Mouse (Mus musculus) liver, embryonic 16.5 days (tissue): ENCODE results near the gene Ngrn. TPM values are rescaled to one million over a fixed set of nuclear protein-coding genes. Genes with fewer than 3 reads are reported as not detected.

Experiments used
- ATAC-seq: fragments of 200-750 bp; cut with Nextera tagmentation; 2 replicates; pipeline ENCODE4 v1.8.0; 2017; ENCODE audit warnings: low read depth, mild to moderate bottlenecking, moderate number of reproducible peaks, moderate library complexity
- H3K27ac ChIP-seq: fragments of 300-500 bp; sonication (generic); 2 replicates; pipeline ENCODE4 v1.5.1; 2014; ENCODE audit warnings: mild to moderate bottlenecking, low read length
- H3K27me3 ChIP-seq: fragments of 300-500 bp; sonication (generic); 2 replicates; pipeline ENCODE4 v1.6.1; 2014; ENCODE audit warnings: low read depth, low read length, mixed read lengths; ENCODE audit not compliant: control insufficient read depth, insufficient read depth
- H3K36me3 ChIP-seq: fragments of 300-500 bp; sonication (generic); 2 replicates; pipeline ENCODE4 v1.6.1; 2014; ENCODE audit warnings: mild to moderate bottlenecking; ENCODE audit not compliant: control insufficient read depth, insufficient read depth
- H3K4me1 ChIP-seq: fragments of 300-500 bp; sonication (generic); 2 replicates; pipeline ENCODE4 v1.6.1; 2014; ENCODE audit warnings: low read depth, low read length, mixed read lengths; ENCODE audit not compliant: control insufficient read depth
- H3K4me2 ChIP-seq: fragments of 300-500 bp; sonication (generic); 2 replicates; pipeline ENCODE4 v1.6.1; 2014; ENCODE audit warnings: low read depth, low read length, mixed read lengths
- H3K4me3 ChIP-seq: fragments of 300-500 bp; sonication (generic); 2 replicates; pipeline ENCODE4 v1.5.1; 2014; ENCODE audit warnings: low read depth, mild to moderate bottlenecking, low read length
- H3K9ac ChIP-seq: fragments of 300-500 bp; sonication (generic); 2 replicates; pipeline ENCODE4 v1.6.1; 2014; ENCODE audit warnings: low read depth, low read length
- H3K9me3 ChIP-seq: fragments of 300-500 bp; sonication (generic); replicated peaks from 2 replicates; pipeline ENCODE4 v1.6.1; 2016; ENCODE audit warnings: low read length; ENCODE audit not compliant: control insufficient read depth
- WGBS: fragments of 180-500 bp; shearing (Covaris S2); extraction: QIAGEN DNeasy Blood & Tissue Kit; methylation state at CpG from one replicate; pipeline ENCODE4 v1.1.7; 2014; ENCODE audit not compliant: insufficient replicate concordance; 5-methylcytosine and 5-hydroxymethylcytosine counted together
- polyA plus RNA-seq: library from polyadenylated mRNA; unstranded; fragments of >200 nt; fragmentation: Nextera tagmentation; extraction: Ambion mirVana; gene quantifications from 2 replicates; pipeline ENCODE4 v1.2.1, GENCODE M21; 2015

The Ngrn gene
- 26.3 and 27.7 TPM in 2 replicates for polyA plus RNA-seq

DNA sequence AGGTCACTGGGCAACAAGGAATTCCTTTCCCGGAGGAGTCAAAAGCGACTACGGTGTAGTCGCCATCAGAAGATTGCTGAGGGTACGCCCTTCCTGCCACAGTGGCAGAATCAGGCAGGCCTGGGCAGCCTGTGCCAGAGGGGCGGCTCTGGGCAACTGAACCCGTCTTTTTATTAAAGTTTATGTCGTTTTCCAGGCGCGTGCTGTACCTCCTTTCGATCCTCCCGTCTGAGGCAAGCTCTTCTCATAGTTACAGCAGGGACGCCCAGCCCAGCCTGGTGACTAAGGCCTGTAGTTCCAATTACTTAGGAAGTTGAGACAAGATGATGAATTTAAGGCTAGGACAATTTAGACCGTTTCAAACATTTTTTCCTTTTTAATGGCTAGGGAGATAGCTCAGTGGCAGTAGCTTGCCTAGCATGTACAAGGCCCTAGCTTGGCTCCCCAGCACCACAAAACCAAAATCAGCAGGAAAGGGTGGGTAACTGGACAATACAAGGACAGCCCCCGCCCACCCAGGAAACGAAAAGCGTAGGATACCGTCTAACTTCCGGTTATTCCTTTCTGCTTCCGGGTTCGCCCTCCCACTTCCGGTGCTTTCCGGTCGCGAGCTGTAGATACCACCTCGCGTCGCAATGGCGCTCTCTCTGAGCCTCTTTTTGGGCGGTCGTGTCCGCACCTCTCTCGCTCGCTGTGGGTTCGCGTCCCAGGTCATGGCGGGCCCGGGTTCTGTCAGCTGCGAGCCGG, at the start of gene Ngrn:
Gene Ngrn (plus strand): TSS at position 591 of the 747 bp plus-strand sequence.
- peaks cover 16% of the 10 kb centered on the region for H3K36me3 ChIP-seq
- peak within 1 kb of the TSS; percentile 80 for H3K27ac ChIP-seq
- H3K4me3 ChIP-seq: peak within 1 kb of the TSS; percentile 79
- H3K27me3 ChIP-seq: no peaks in the 10 kb centered on the region
- peak within 1 kb of the TSS; percentile 82 for H3K9ac ChIP-seq
- H3K4me1 ChIP-seq: peaks cover 12% of the 10 kb centered on the region
- WGBS: 25% methylated on average over 40 of the region's 40 CpGs
- no peaks in the 10 kb centered on the region for H3K9me3 ChIP-seq
- H3K4me2 ChIP-seq: peak within 1 kb of the TSS; percentile 73
- ATAC-seq: peak; percentile 89

DNA sequence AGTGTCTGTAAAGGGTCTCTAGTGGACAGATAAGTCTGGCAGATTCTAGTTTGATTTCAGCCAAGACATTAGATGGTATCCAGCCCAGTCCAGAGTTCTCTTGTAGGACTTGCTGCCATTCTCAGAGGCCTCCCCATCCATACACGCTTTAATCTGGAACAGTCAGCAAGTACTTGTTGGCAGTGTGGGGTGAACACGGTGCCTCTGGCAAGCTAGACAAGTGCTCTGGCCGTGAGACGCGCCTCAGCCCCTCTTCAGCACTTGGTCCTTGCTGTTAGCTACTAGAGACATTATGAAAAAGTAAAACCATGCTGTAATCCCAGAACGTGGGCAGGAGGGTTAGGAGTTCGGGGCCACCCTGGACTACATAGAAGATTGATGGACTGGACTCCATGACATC, 47.4 kb upstream of the Ngrn start:
- H3K9ac ChIP-seq: no peak overlapping the region
- no peaks in the 10 kb centered on the region for H3K27me3 ChIP-seq
- no peak overlapping the region for H3K4me3 ChIP-seq
- no peak for ATAC-seq
- H3K4me1 ChIP-seq: peaks cover 61% of the 10 kb centered on the region
- H3K27ac ChIP-seq: peak overlapping the region; percentile 40
- peaks cover 54% of the 10 kb centered on the region for H3K36me3 ChIP-seq
- WGBS: 90% methylated on average over 7 of the region's 7 CpGs
- H3K9me3 ChIP-seq: no peaks in the 10 kb centered on the region
- H3K4me2 ChIP-seq: no peak overlapping the region

DNA sequence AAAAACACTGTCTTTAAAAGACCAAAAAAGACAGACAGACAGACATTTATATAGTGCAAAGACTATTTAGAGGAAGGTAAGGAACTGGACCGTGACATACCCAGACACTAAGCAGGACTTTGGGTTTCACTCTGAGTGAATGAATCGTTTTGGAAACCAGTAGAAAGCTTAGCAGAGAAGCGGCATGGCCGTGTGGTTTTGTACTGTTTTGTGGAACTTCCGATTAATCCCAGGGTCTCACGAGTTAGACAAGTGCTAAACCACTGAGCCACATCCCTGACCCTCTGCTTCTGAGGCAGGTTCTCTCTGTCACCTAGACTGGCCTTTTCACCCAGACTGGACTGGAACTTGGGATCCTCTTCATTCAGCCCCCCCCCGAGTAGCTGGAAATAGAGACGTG, 46.6 kb upstream of the Ngrn start:
- Histone ChIP-seq H3K9me3 (no peaks in the 10 kb centered on the region), H3K27ac (peak overlapping the region; percentile 40), H3K9ac (no peak overlapping the region), H3K4me2 (no peak overlapping the region), H3K4me1 (peaks cover 52% of the 10 kb centered on the region), H3K36me3 (peaks cover 62% of the 10 kb centered on the region), H3K27me3 (no peaks in the 10 kb centered on the region), H3K4me3 (no peak overlapping the region)
- WGBS: 75% methylated on average over 8 of the region's 8 CpGs
- ATAC-seq: no peak

DNA sequence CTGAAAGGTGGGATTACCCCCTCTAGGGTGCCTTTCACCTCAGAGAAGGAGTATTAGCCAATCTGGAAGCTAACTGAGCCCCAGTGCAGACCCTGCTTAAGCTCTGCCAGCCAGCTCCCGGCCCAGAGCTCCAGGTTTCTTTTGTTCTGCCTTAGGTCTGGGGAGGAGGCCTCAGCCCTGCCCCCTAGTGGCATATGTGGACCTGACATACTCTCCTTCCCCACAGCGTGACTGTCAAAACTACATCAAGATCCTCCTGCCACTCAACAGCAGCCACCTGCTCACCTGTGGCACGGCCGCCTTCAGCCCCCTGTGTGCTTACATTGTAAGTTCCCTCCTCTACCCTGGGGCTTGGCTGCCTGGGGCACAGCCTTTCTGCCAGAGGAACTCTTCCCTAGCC, 45.6 kb upstream of the Ngrn start:
- Histone ChIP-seq H3K4me3 (no peak overlapping the region), H3K4me1 (peaks cover 43% of the 10 kb centered on the region), H3K36me3 (peaks cover 72% of the 10 kb centered on the region), H3K9ac (no peak overlapping the region), H3K27me3 (no peaks in the 10 kb centered on the region), H3K4me2 (no peak overlapping the region), H3K27ac (peak overlapping the region; percentile 40), H3K9me3 (no peaks in the 10 kb centered on the region)
- 37% methylated on average over 4 of the region's 4 CpGs for WGBS
- ATAC-seq: peak; percentile 69

DNA sequence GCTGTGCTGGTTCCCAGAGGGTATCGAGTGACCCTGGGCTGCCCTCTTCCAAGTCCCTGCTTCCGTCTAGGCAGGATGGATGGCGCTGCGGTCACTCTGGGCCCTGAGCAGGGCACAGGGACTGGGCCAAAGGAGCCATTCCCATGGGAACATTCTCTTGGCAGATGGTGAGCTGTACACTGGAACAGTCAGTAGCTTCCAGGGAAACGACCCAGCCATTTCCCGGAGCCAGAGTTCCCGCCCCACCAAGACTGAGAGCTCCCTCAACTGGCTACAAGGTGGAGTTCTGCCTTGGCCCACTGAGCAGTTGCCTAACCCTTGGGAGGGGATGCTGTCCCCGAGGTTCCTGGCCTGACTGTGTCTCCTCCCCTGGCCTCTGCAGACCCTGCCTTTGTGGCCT, 44.4 kb upstream of the Ngrn start:
- Histone ChIP-seq H3K27ac (no peak overlapping the region), H3K9ac (no peak overlapping the region), H3K4me1 (peaks cover 31% of the 10 kb centered on the region), H3K36me3 (peaks cover 83% of the 10 kb centered on the region), H3K27me3 (no peaks in the 10 kb centered on the region), H3K4me3 (no peak overlapping the region), H3K4me2 (no peak overlapping the region), H3K9me3 (no peaks in the 10 kb centered on the region)
- no peak for ATAC-seq
- WGBS: 89% methylated on average over 8 of the region's 8 CpGs

DNA sequence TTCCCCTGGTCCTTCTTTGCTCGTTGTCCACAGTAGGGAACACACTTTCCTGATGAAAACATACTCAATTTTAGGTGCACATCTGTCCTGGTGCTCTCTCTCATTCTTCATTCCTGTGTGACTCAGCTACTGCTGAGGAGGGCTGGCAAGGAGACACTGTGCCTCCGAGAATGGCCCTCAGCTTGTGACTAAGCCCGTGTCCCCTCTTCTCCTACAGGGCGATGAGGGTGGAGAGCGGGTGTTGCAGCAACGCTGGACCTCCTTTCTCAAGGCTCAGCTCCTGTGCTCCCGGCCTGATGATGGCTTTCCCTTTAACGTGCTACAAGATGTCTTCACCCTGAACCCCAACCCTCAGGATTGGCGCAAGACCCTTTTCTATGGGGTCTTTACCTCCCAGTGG, 42.3 kb upstream of the Ngrn start:
- Histone ChIP-seq H3K27me3 (no peaks in the 10 kb centered on the region), H3K36me3 (peaks cover 84% of the 10 kb centered on the region), H3K4me1 (peaks cover 17% of the 10 kb centered on the region), H3K4me3 (no peak overlapping the region), H3K9me3 (no peaks in the 10 kb centered on the region), H3K27ac (no peak overlapping the region), H3K9ac (no peak overlapping the region), H3K4me2 (no peak overlapping the region)
- WGBS: 92% methylated on average over 9 of the region's 9 CpGs
- no peak for ATAC-seq

DNA sequence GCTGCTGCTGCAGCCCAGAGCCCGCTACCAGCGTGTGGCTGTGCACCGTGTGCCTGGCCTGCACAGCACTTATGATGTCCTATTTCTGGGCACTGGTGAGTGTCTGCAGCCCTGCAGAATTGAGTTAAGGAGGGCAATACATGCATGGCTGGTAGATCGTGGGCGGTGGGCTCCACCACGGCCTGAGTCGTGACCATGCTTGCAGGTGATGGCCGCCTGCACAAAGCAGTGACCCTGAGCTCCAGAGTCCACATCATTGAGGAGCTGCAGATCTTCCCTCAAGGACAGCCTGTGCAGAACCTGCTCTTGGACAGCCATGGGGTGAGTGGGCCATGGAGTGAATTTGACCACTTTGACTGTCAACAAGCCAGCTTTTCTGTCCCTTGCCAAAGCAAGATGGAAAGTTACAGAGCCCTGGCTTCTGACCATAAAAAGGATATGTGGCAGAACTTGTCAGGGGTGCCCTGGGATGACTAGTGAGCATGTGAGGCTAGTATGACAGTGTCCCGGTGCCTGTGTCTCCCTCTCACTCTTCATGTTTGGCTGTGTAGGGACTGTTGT, 40.7 kb upstream of the Ngrn start:
- Histone ChIP-seq H3K27me3 (no peaks in the 10 kb centered on the region), H3K9me3 (no peaks in the 10 kb centered on the region), H3K4me3 (no peak overlapping the region), H3K9ac (no peak overlapping the region), H3K4me1 (peaks cover 4% of the 10 kb centered on the region), H3K36me3 (peaks cover 92% of the 10 kb centered on the region), H3K27ac (no peak overlapping the region), H3K4me2 (no peak overlapping the region)
- no peak for ATAC-seq
- WGBS: 90% methylated on average over 9 of the region's 9 CpGs

DNA sequence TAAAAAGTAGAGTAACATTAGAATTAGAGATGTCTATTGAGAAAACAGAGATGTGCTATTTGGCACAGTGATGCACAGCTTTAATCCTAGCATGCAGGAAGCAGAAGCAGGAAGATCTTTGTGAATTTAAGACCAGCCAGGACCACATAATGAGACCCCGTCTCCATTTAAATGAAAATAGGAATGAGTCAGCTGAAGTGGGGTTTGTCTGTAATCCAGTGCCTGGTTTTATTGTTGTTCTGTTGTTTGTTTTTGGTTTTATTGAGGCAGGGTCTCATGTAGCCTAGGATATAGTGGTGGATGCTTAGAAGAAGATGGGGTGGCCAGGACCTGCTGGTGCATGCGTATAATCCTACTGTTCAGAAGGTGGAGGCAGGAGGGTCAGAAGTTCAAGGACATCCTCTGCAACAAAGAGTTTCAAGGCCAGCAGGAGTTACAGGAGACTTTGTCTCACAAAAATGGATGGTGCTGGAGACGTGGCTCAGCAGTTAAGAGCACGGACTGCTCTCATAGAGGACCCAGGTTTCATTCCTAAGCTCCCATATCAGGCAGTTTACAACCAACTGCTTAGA, 39.8 kb upstream of the Ngrn start:
- WGBS: 88% methylated on average over 4 of the region's 4 CpGs
- H3K9me3 ChIP-seq: no peaks in the 10 kb centered on the region
- no peaks in the 10 kb centered on the region for H3K4me1 ChIP-seq
- no peaks in the 10 kb centered on the region for H3K27me3 ChIP-seq
- ATAC-seq: no peak
- H3K36me3 ChIP-seq: peaks cover 92% of the 10 kb centered on the region
- no peak overlapping the region for H3K9ac ChIP-seq
- H3K27ac ChIP-seq: no peak overlapping the region
- H3K4me2 ChIP-seq: no peak overlapping the region
- no peak overlapping the region for H3K4me3 ChIP-seq

DNA sequence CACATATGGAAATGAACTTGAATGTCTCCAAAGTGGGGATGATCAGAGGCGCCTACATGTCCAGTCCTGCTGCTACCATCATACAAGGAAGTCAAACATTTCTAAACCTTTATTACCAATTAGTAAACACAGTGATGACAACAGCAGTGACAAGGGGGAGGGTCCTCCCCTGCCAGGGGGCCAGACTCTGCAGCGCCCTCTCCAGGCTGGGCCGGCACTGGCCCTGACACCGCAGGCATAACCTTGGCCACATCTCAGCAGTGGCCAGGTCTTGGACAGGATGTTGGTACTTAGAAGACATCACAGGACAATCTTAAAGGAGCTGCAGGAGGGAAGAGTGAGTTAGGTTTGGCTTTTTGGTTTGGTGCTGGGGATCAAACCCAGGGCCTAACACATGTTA, 34.0 kb upstream of the Ngrn start:
- Histone ChIP-seq H3K4me1 (peaks cover 25% of the 10 kb centered on the region), H3K4me2 (no peak overlapping the region), H3K36me3 (peaks cover 49% of the 10 kb centered on the region), H3K27ac (no peak overlapping the region), H3K9ac (no peak overlapping the region), H3K27me3 (no peaks in the 10 kb centered on the region), H3K9me3 (no peaks in the 10 kb centered on the region), H3K4me3 (no peak overlapping the region)
- WGBS: 91% methylated on average over 4 of the region's 4 CpGs
- no peak for ATAC-seq
